Mouse (Mus musculus): Measurements from ENCODE around the gene Tnp2. TPM values are rescaled to one million over a fixed set of nuclear protein-coding genes. Genes with fewer than 3 reads are reported as not detected.

Gene Tnp2
- polyA plus RNA-seq, 1 experiment from 2014 or later, result not detected

GRCm38 (mm10) chr16:10756168-10756567 lies 32.3 kb downstream of the Tnp2 start:
- no peak for DNase-seq
- 54% methylated on average over 6 of the region's 6 CpGs for WGBS (ENCODE audit: insufficient replicate concordance)
- ATAC-seq, result no peak
- Histone ChIP-seq H3K9ac (replicated peaks) (no peak overlapping the region), H3K4me1 (ENCODE audit: insufficient read depth) (no peaks in the 10 kb centered on the region), H3K4me2 (ENCODE audit: low read depth, low read length) (no peak overlapping the region), H3K27ac (ENCODE audit: low read depth) (no peak overlapping the region), H3K4me3 (ENCODE audit: low read depth, low read length) (no peak overlapping the region), H3K9me3 (ENCODE audit: low read length) (no peaks in the 10 kb centered on the region), H3K27me3 (ENCODE audit: insufficient read depth, low read length) (no peaks in the 10 kb centered on the region), H3K36me3 (replicated peaks; ENCODE audit: insufficient read depth, low read length) (no peaks in the 10 kb centered on the region)
- TF ChIP-seq EP300 (IDR thresholded peaks at IDR 0.05; ENCODE audit: low read depth), result no peak
- no peak for TF ChIP-seq CTCF (IDR thresholded peaks at IDR 0.05; ENCODE audit: low read depth)

GRCm38 (mm10) chr16:10754521-10755296 lies 33.8 kb downstream of the Tnp2 start:
- DNase-seq (no peak), ATAC-seq (peak; percentile 40; the same call in 1 of the 2 replicates)

GRCm38 (mm10) chr16:10749824-10750223 lies 38.6 kb downstream of the Tnp2 start:
- no peak for DNase-seq
- no peaks in the 10 kb centered on the region for H3K36me3 ChIP-seq (replicated peaks; ENCODE audit: insufficient read depth, low read length)
- 70% methylated on average over 7 of the region's 7 CpGs for WGBS (ENCODE audit: insufficient replicate concordance)
- H3K27me3 ChIP-seq (ENCODE audit: insufficient read depth, low read length), result no peaks in the 10 kb centered on the region
- no peak for TF ChIP-seq EP300 (IDR thresholded peaks at IDR 0.05; ENCODE audit: low read depth)
- no peak overlapping the region for H3K9ac ChIP-seq (replicated peaks)
- H3K4me2 ChIP-seq (ENCODE audit: low read depth, low read length), result no peak overlapping the region
- no peaks in the 10 kb centered on the region for H3K4me1 ChIP-seq (ENCODE audit: insufficient read depth)
- no peak overlapping the region for H3K4me3 ChIP-seq (ENCODE audit: low read depth, low read length)
- ATAC-seq, result no peak
- H3K9me3 ChIP-seq (ENCODE audit: low read length), result no peaks in the 10 kb centered on the region
- no peak overlapping the region for H3K27ac ChIP-seq (ENCODE audit: low read depth)

More at GRCm38 (mm10) chr16:10754521-10755296, 33.8 kb downstream of the Tnp2 start:
- Histone ChIP-seq H3K4me2 (ENCODE audit: low read depth, low read length) (no peak overlapping the region), H3K27me3 (ENCODE audit: insufficient read depth, low read length) (no peaks in the 10 kb centered on the region), H3K36me3 (replicated peaks; ENCODE audit: insufficient read depth, low read length) (no peaks in the 10 kb centered on the region), H3K27ac (ENCODE audit: low read depth) (no peak overlapping the region), H3K9ac (replicated peaks) (no peak overlapping the region), H3K9me3 (ENCODE audit: low read length) (no peaks in the 10 kb centered on the region), H3K4me3 (ENCODE audit: low read depth, low read length) (no peak overlapping the region), H3K4me1 (ENCODE audit: insufficient read depth) (no peaks in the 10 kb centered on the region)
- TF ChIP-seq EP300 (IDR thresholded peaks at IDR 0.05; ENCODE audit: low read depth) (no peak), CTCF (IDR thresholded peaks at IDR 0.05; ENCODE audit: low read depth) (no peak)
- 82% methylated on average over 3 of the region's 3 CpGs for WGBS (ENCODE audit: insufficient replicate concordance)

GRCm38 (mm10) chr16:10749226-10749625 lies 39.2 kb downstream of the Tnp2 start:
- TF ChIP-seq EP300 (IDR thresholded peaks at IDR 0.05; ENCODE audit: low read depth), result no peak
- TF ChIP-seq CTCF (IDR thresholded peaks at IDR 0.05; ENCODE audit: low read depth), result no peak
- H3K36me3 ChIP-seq (replicated peaks; ENCODE audit: insufficient read depth, low read length), result no peaks in the 10 kb centered on the region

GRCm38 (mm10) chr16:10741082-10741481 lies 47.4 kb downstream of the Tnp2 start:
- WGBS (ENCODE audit: insufficient replicate concordance), result 71% methylated on average over 2 of the region's 2 CpGs
- ATAC-seq (peak; percentile 78), DNase-seq (no peak)
- no peak overlapping the region for H3K4me3 ChIP-seq (ENCODE audit: low read depth, low read length)
- H3K27me3 ChIP-seq (ENCODE audit: insufficient read depth, low read length), result no peaks in the 10 kb centered on the region
- no peak overlapping the region for H3K4me2 ChIP-seq (ENCODE audit: low read depth, low read length)
- H3K4me1 ChIP-seq (ENCODE audit: insufficient read depth), result peaks cover 6% of the 10 kb centered on the region; the same call in 1 of the 2 replicates
- H3K27ac ChIP-seq (ENCODE audit: low read depth), result 0 out of 2 replicates have a peak overlapping the region, but pooled peaks have one; percentile 16
- no peak overlapping the region for H3K9ac ChIP-seq (replicated peaks)
- TF ChIP-seq CTCF (IDR thresholded peaks at IDR 0.05; ENCODE audit: low read depth) (no peak), EP300 (IDR thresholded peaks at IDR 0.05; ENCODE audit: low read depth) (no peak)
- H3K36me3 ChIP-seq (replicated peaks; ENCODE audit: insufficient read depth, low read length), result no peaks in the 10 kb centered on the region
- no peaks in the 10 kb centered on the region for H3K9me3 ChIP-seq (ENCODE audit: low read length)

More at GRCm38 (mm10) chr16:10749226-10749625, 39.2 kb downstream of the Tnp2 start:
- Histone ChIP-seq H3K9ac (replicated peaks) (no peak overlapping the region), H3K4me2 (ENCODE audit: low read depth, low read length) (no peak overlapping the region), H3K27me3 (ENCODE audit: insufficient read depth, low read length) (no peaks in the 10 kb centered on the region), H3K4me3 (ENCODE audit: low read depth, low read length) (no peak overlapping the region), H3K9me3 (ENCODE audit: low read length) (no peaks in the 10 kb centered on the region), H3K4me1 (ENCODE audit: insufficient read depth) (no peaks in the 10 kb centered on the region), H3K27ac (ENCODE audit: low read depth) (no peak overlapping the region)
- ATAC-seq, result no peak
- no peak for DNase-seq
- WGBS (ENCODE audit: insufficient replicate concordance), result 59% methylated on average over 7 of the region's 7 CpGs

- no peak for DNase-seq
- H3K9ac ChIP-seq (replicated peaks), result no peak overlapping the region
- H3K27ac ChIP-seq (ENCODE audit: low read depth), result no peak overlapping the region
- TF ChIP-seq CTCF (IDR thresholded peaks at IDR 0.05; ENCODE audit: low read depth) (no peak), EP300 (IDR thresholded peaks at IDR 0.05; ENCODE audit: low read depth) (no peak)
- no peaks in the 10 kb centered on the region for H3K9me3 ChIP-seq (ENCODE audit: low read length)
- H3K4me3 ChIP-seq (ENCODE audit: low read depth, low read length), result no peak overlapping the region
- H3K4me2 ChIP-seq (ENCODE audit: low read depth, low read length), result no peak overlapping the region
- no peaks in the 10 kb centered on the region for H3K36me3 ChIP-seq (replicated peaks; ENCODE audit: insufficient read depth, low read length)
- no peaks in the 10 kb centered on the region for H3K27me3 ChIP-seq (ENCODE audit: insufficient read depth, low read length)
- 71% methylated on average over 9 of the region's 9 CpGs for WGBS (ENCODE audit: insufficient replicate concordance)
- no peak for ATAC-seq
- H3K4me1 ChIP-seq (ENCODE audit: insufficient read depth), result peaks cover 6% of the 10 kb centered on the region; the same call in 1 of the 2 replicates
Measured at GRCm38 (mm10) chr16:10739854-10740398, 48.5 kb downstream of the Tnp2 start.
